Mouse (Mus musculus) limb, embryonic 14.5 days (tissue): ENCODE data around the gene Csde1. TPM values are rescaled to one million over a fixed set of nuclear protein-coding genes. Genes with fewer than 3 reads are reported as not detected.

Source experiments
- ATAC-seq: fragments of 200-750 bp; cut with Nextera tagmentation; 2 replicates; pipeline ENCODE4 v1.8.0; 2017; ENCODE audit warnings: low read depth, moderate number of reproducible peaks, moderate TSS enrichment; ENCODE audit not compliant: low FRiP score
- DNase-seq: peaks from one replicate; pipeline ENCODE4 v3.0.0-alpha.2; 2015; ENCODE audit warnings: low spot score
- H3K27ac ChIP-seq: fragments of 300-500 bp; sonication (generic); replicated peaks from 2 replicates; pipeline ENCODE4 v1.5.1; 2014; ENCODE audit warnings: low read depth, mild to moderate bottlenecking, low read length, moderate library complexity, mixed read lengths
- H3K27me3 ChIP-seq: fragments of 300-500 bp; sonication (generic); 2 replicates; pipeline ENCODE4 v1.6.1; 2014; ENCODE audit warnings: low read length, mixed read lengths; ENCODE audit not compliant: control insufficient read depth, insufficient read depth
- H3K36me3 ChIP-seq: fragments of 300-500 bp; sonication (generic); 2 replicates; pipeline ENCODE4 v1.6.1; 2014; ENCODE audit warnings: mild to moderate bottlenecking, low read length, moderate library complexity, mixed read lengths; ENCODE audit not compliant: control insufficient read depth, insufficient read depth
- H3K4me1 ChIP-seq: fragments of 300-500 bp; sonication (generic); 2 replicates; pipeline ENCODE4 v1.6.1; 2014; ENCODE audit warnings: antibody characterized with exemption, low read length, mixed read lengths; ENCODE audit not compliant: control insufficient read depth, insufficient read depth
- H3K4me2 ChIP-seq: fragments of 300-500 bp; sonication (generic); replicated peaks from 2 replicates; pipeline ENCODE4 v1.6.1; 2014; ENCODE audit warnings: low read depth, mild to moderate bottlenecking, low read length, moderate library complexity; ENCODE audit not compliant: severe bottlenecking
- H3K4me3 ChIP-seq: fragments of 300-500 bp; sonication (generic); replicated peaks from 2 replicates; pipeline ENCODE4 v1.5.1; 2014; ENCODE audit warnings: low read length
- H3K9ac ChIP-seq: fragments of 300-500 bp; sonication (generic); 2 replicates; pipeline ENCODE4 v1.6.1; 2014; ENCODE audit warnings: mild to moderate bottlenecking, low read depth, low read length, moderate library complexity; ENCODE audit not compliant: severe bottlenecking
- H3K9me3 ChIP-seq: fragments of 300-500 bp; sonication (generic); 2 replicates; pipeline ENCODE4 v1.6.1; 2016; ENCODE audit warnings: low read length; ENCODE audit not compliant: control insufficient read depth
- POLR2A ChIP-seq: fragments of 200-500 bp; IDR thresholded peaks from 2 replicates; pipeline ENCODE4 v1.8.0; 2012; ENCODE audit warnings: inconsistent platforms, mild to moderate bottlenecking, moderate library complexity, borderline replicate concordance; ENCODE audit not compliant: insufficient read depth, insufficient read length; ENCODE audit errors: extremely low read depth
- WGBS: fragments of 180-500 bp; shearing (Covaris S2); extraction: QIAGEN DNeasy Blood & Tissue Kit; methylation state at CpG from one replicate; pipeline ENCODE4 v1.1.7; 2014; 5-methylcytosine and 5-hydroxymethylcytosine counted together
- polyA plus RNA-seq, 2 experiments: library from polyadenylated mRNA; depleted of rRNA in 1 of 2; stranded (reverse) in 1 of 2; unstranded in 1 of 2; fragments of >200 nt; fragmentation: Nextera tagmentation in 1 of 2; extraction: Ambion mirVana in 1 of 2; gene quantifications; 2 replicates each; pipeline versions ENCODE4 v1.2.1 to v1.2.3; 2012 to 2014

Gene Csde1
- polyA plus RNA-seq, 2 experiments: 92.6 to 355 TPM

DNA sequence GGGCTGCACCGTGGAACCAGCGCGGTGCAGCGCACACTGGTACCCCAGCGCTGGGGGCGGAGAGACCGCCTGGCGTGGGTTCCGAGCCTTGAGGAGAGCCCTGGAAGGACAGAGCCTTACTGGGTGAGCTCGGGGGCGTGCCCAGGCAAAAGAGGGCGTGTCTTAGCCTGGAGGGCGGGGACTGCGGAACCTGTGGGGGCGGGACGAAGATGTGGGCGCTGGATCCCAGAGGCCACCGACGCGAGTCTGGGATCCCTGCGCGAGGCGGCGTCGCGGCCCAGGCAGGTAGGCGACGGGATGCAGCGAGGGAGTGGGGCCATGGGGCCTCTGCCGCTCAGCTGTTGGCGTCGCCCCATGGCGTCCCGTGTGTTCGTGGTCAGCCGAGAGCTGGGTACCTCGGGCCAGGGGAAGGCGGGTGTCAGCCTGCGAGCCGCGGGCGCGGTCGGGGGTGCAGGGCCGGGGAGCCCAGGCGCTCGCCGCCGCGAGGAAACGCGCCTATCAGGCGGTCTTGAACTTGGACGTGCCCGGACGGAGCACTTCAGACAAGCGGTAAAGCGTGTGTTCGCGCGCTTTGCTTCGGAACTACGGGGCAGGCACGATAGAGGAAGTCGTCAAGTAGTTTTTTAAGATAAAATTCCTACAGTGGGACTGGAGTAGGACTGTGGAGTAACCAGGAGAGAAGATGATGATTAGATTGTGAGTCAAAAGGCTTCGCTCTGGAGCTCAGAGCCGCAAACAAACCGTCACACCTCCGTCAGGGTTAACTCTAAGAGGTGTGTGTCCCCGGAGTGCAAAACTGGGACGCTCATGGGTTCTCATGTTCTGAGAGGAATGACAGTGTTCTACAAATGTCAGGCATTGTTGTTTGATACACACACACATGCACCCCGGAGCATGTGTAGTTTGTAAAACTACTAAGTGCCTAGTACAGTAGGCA lies 82.5 kb downstream of the Csde1 start, which contains the start of gene Dennd2c:
Gene Dennd2c (plus strand): TSS at position 151 of the 937 bp plus-strand sequence.
- H3K4me3 ChIP-seq: peak within 1 kb of the TSS; percentile 70
- no peaks in the 10 kb centered on the region for H3K9me3 ChIP-seq
- DNase-seq: peak; percentile 92
- peak within 1 kb of the TSS; percentile 85 for H3K4me2 ChIP-seq
- WGBS: 1% methylated on average over 60 of the region's 72 CpGs
- no peaks in the 10 kb centered on the region for H3K27me3 ChIP-seq
- H3K9ac ChIP-seq: peak within 1 kb of the TSS; percentile 80
- H3K27ac ChIP-seq: peak within 1 kb of the TSS; percentile 67; the same call in 1 of the 2 replicates
- ATAC-seq: peak; percentile 97
- 0 out of 2 replicates have a peak, but pooled peaks cover 7% of the 10 kb centered on the region for H3K4me1 ChIP-seq
- 0 out of 2 replicates have a peak, but pooled peaks have one; percentile 50 for TF ChIP-seq POLR2A
- no peaks in the 10 kb centered on the region for H3K36me3 ChIP-seq

Other genes with a start within 250 kb of the Csde1 start
- gene Tshb, start 237.7 kb upstream of the Csde1 start, polyA plus RNA-seq (2012; rRNA removed): not detected in 2 replicates
- 0.15 TPM in 1 of 2 replicates, not detected in the other for gene Tshb, start 237.7 kb upstream of the Csde1 start, polyA plus RNA-seq (2014; fragmentation: Nextera tagmentation; extraction: Ambion mirVana)
- gene Sycp1, start 84.3 kb upstream of the Csde1 start, polyA plus RNA-seq (2012; rRNA removed): not detected in 2 replicates
- not detected in 2 replicates for gene Sycp1, start 84.3 kb upstream of the Csde1 start, polyA plus RNA-seq (2014; fragmentation: Nextera tagmentation; extraction: Ambion mirVana)
- gene Nr1h5, start 56.3 kb upstream of the Csde1 start, polyA plus RNA-seq (2012; rRNA removed): 0.08 TPM in 2 replicates
- gene Nr1h5, start 56.3 kb upstream of the Csde1 start, polyA plus RNA-seq (2014; fragmentation: Nextera tagmentation; extraction: Ambion mirVana): 0.23 TPM in 1 of 2 replicates, not detected in the other
- 42.6 and 43.2 TPM in 2 replicates for gene Sike1, start 24.7 kb upstream of the Csde1 start, polyA plus RNA-seq (2012; rRNA removed)
- gene Sike1, start 24.7 kb upstream of the Csde1 start, polyA plus RNA-seq (2014; fragmentation: Nextera tagmentation; extraction: Ambion mirVana): 65.3 and 68.2 TPM in 2 replicates
- 65.9 and 67.8 TPM in 2 replicates for gene Nras, start 37.9 kb downstream of the Csde1 start, polyA plus RNA-seq (2012; rRNA removed)
- 96.8 and 99.2 TPM in 2 replicates for gene Nras, start 37.9 kb downstream of the Csde1 start, polyA plus RNA-seq (2014; fragmentation: Nextera tagmentation; extraction: Ambion mirVana)
- 12.4 and 15.4 TPM in 2 replicates for gene Ampd1, start 53.6 kb downstream of the Csde1 start, polyA plus RNA-seq (2012; rRNA removed)
- gene Ampd1, start 53.6 kb downstream of the Csde1 start, polyA plus RNA-seq (2014; fragmentation: Nextera tagmentation; extraction: Ambion mirVana): 4.4 and 8.3 TPM in 2 replicates
- gene Dennd2c, start 82.2 kb downstream of the Csde1 start, polyA plus RNA-seq (2012; rRNA removed): 8.6 and 10.0 TPM in 2 replicates
- 12.6 and 13.4 TPM in 2 replicates for gene Dennd2c, start 82.2 kb downstream of the Csde1 start, polyA plus RNA-seq (2014; fragmentation: Nextera tagmentation; extraction: Ambion mirVana)
- gene Bcas2, start 151.2 kb downstream of the Csde1 start, polyA plus RNA-seq (2012; rRNA removed): 99.9 and 155 TPM in 2 replicates
- gene Bcas2, start 151.2 kb downstream of the Csde1 start, polyA plus RNA-seq (2014; fragmentation: Nextera tagmentation; extraction: Ambion mirVana): 161 and 163 TPM in 2 replicates